Mouse (Mus musculus): ENCODE data around the gene Cnot6l.

The Cnot6l gene

GRCm38 (mm10) chr5:96161578-96162398, 2.2 kb downstream of the Cnot6l start:
- DNase-seq (ENCODE audit: low spot score) = peak; percentile 63

DNA sequence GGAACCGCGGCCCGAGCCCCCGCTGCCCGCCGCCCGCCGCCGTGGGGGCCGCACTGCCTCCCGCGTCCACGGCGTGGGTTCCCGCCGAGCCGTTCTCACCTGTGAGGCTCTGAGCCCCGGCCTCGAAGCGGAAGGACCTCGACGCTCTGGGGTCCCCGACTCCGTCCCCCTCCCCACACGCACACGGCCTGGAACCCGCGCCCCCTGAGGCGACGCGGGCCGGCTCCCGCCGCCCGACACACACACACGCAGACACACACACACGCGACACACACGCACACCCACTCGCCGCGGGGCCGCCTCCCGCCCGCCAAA, 2.8 kb downstream of the Cnot6l start:
- DNase-seq (ENCODE audit: low spot score) = no peak

DNA sequence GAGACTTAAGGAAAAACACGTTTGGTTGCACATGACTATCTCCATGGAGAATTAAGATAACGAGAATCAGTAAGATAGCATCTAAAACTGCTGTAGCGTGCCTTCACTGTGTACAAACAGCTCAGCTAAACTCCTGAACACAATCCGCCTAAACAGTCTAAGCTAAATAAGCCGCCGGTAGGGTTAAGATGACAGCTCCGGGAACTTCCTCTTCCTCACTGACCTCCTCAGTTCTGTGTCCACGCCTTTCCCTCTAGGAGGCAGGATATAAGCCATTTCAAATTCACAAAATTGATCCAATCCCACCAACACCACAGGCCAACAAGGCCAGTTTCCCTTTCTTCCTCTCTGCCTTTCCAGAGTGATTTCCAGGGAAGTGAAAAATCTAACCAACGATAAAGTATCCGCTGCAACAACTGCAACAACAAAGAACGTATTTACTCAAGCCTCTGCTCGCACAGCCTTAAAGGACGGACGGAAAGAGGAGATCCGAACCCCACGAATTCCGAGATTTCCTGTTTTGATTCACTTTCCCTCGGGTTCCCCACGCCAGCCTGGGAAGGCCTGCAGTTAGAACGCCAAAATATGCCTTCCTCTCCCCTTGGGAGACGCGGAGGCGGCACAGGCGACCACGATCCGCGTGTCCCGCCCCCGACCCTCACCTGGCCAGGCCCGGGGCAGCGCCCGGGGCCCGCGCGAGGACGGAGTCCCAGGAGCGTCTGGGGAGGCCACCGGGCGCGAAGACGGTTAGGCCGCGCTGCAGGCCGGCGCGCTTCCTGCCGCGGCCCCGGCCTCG, 3.3 kb downstream of the Cnot6l start:
- DNase-seq (ENCODE audit: low spot score) = peak; percentile 22

DNA sequence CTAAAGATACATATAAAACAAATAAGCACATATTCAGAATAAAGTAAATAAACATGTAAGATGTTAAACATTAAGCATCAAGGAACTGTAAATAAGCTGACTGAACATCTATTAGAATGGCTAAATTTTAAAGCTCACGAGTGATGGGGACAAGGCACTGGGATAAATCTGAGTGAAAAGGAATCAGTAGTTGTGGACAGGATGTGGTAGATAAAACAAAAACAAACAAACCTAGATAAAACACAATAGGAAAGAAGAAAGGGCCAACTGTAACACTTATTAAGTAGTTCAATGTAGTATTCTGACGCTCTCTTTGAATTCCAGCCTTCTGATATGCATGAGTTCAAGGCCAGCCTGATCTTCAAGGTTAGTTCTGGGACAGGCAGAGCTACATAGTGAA, 21.6 kb downstream of the Cnot6l start:
- DNase-seq (ENCODE audit: low spot score) = no peak

- DNase-seq (ENCODE audit: low spot score) = no peak
Measured at GRCm38 (mm10) chr5:96130683-96131082, 33.3 kb downstream of the Cnot6l start.

- DNase-seq (ENCODE audit: low spot score) = no peak
Measured at GRCm38 (mm10) chr5:96126856-96127255, 37.1 kb downstream of the Cnot6l start.

- no peak for DNase-seq (ENCODE audit: low spot score)
Measured at GRCm38 (mm10) chr5:96114943-96115342, 49.0 kb downstream of the Cnot6l start.

- DNase-seq (ENCODE audit: low spot score) = no peak
Measured at GRCm38 (mm10) chr5:96104644-96105043, 59.3 kb downstream of the Cnot6l start.

DNA sequence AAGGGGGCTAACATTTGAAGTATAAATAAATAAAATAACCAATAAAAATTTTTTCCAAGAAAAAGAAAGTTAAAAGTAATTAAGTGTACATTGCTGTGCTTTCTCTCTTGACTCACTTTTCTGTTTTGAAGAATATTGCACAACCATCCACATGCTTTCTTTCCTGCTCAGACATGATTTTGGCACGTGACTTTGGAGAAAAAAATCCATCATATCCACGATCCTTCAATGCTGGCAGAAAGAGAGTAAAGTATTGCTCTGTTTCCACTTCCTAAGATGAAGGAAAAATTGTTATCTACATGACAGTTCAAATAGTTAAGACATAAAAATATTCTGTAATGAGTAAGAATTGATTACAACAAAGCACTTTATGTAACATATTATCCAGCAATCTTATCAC, 72.5 kb downstream of the Cnot6l start:
- no peak for DNase-seq (ENCODE audit: low spot score)

DNA sequence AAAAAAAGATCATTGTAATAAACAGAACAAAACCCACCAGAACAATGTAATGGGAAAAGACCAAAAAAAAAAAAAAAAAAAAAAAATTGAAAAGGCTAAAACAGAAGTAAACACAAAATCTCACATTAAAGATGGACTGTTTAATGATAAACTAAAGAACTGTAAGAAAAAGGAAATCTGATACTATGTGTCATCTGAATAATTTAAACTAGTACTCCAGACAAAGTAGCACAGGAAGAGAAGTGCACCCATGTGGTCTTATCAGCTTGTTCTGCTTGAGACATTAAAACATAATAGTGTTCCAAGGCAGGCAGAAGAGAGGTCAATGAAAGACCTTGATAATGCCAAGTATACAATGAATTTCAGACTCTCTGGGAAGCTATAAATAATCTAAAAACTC, 78.6 kb downstream of the Cnot6l start:
- no peak for DNase-seq (ENCODE audit: low spot score)

DNA sequence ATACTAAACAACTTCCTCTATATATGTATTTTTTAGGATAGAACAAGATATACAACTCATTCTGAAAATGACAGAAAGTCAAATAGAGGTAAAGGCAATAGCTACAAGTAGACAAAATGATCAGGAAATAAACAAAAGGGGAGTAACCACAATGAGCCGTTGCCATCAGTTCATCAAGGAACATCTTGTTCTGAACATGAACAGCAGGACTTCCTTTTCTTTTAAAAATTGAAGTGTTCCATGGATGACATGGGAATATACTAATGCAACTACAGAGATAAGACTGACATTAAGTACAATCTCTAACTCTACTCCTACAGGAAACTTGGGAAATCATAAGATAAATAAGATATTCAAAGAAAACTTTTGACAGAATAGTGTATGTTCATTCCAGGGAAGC, 84.9 kb downstream of the Cnot6l start:
- DNase-seq (ENCODE audit: low spot score) = no peak

- no peak for DNase-seq (ENCODE audit: low spot score)
Measured at GRCm38 (mm10) chr5:96065591-96065990, 98.4 kb downstream of the Cnot6l start.

GRCm38 (mm10) chr5:96042492-96042891, 121.5 kb downstream of the Cnot6l start:
- no peak for DNase-seq (ENCODE audit: low spot score)

DNA sequence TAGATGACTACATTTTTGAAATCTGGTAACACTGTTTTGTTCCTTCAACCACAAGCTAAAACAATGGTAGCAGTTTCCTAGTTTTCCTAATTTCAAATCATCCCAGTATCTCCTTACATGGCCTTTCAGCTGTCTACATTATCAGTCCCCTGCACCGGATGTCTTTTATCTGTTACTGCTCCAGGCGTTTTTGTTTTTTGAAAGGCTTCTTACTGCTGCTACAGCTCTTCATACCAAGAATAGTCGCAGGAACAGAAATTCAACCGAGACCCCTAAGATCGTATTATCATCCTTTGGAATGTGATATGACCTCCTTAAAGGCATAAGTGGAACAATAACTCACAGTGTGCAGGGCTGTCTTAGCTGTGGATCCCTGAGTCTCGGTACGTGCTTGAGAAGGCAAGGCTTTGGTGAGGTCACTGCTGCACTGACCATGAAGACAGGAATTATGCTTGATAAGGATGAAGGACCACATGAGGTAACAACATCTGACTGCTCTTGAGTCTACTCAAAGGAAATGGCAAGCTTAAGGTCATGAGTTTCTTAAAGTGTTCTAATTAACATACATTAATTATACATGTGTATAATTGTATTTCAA, 122.4 kb downstream of the Cnot6l start:
- no peak for DNase-seq (ENCODE audit: low spot score)

- no peak for DNase-seq (ENCODE audit: low spot score)
Measured at GRCm38 (mm10) chr5:96039188-96039840, 124.7 kb downstream of the Cnot6l start.

- no peak for DNase-seq (ENCODE audit: low spot score)
Measured at GRCm38 (mm10) chr5:96037684-96038121, 126.3 kb downstream of the Cnot6l start.

DNA sequence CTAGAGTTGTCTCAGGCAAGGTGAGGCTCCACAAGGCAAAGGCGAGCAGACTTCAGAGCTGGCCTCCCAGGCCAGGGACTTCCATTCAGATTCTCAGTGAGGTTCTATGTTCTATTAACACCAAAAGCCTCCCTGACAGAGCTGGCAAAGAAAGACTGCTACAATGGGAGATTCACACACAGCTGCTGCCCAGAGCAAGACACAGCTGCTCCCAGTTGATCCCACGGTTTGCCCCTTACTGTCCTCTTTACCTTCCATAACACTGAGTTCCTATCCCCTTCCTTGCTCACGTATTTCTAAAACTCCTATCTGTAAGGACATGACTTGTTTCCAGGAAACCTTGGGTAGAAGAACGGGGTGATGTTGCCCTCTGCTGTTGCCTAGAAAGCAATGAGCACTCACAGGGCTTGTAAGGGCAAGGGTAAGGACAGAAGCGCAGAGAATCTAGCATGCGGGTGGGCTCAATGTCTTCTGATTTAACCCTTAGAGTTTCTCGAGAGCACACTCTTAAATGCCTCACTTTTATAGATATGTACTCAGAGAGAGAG, 127.8 kb downstream of the Cnot6l start:
- no peak for DNase-seq (ENCODE audit: low spot score)

- DNase-seq (ENCODE audit: low spot score) = no peak
Measured at GRCm38 (mm10) chr5:96034101-96034500, 129.9 kb downstream of the Cnot6l start.

DNA sequence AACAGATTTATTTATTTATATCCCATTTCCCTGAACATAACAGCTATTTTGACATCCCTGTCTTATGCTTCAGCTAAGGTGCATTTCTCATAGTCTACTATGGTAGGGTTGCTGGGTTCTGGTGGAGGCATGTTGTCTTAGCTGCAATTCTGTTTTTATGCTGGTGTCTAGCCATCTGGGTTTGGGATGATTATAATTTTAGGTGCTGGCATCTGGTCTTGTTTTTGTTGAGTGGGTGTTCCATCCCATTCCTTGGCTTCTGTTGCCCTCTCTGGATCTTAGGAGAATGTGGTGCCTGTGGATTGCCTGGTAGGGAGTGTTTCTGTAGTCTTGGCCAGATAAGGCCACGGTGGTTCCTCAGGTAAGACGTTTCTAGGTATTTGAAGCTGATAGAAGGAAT, 134.2 kb downstream of the Cnot6l start:
- DNase-seq (ENCODE audit: low spot score) = no peak
